Comparison of ENCODE assay signal across 8 mouse cellular contexts in genomic region chr3:137867133-137867436, GRCm38 (mm10). TPM values are rescaled to one million over a fixed set of nuclear protein-coding genes. Genes with fewer than 3 reads are reported as not detected.
DNase-seq lines count a peak whose midpoint lies in the region; ATAC-seq and TF ChIP-seq lines count a peak whose summit lies in the region.

No protein-coding gene starts in this region.

- H3K36me3 ChIP-seq in megakaryocyte, embryonic 14.5 days (replicated peaks; ENCODE audit: low read length) = peaks cover 25% of the 10 kb centered on the region
- peaks cover 4% of the 10 kb centered on the region for H3K36me3 ChIP-seq in embryonic facial prominence, embryonic 13.5 days
- no peaks in the 10 kb centered on the region for H3K36me3 ChIP-seq in intestine, postnatal 0 days (ENCODE audit: control insufficient read depth, insufficient read depth)

- no peaks in the 10 kb centered on the region for H3K27me3 ChIP-seq in megakaryocyte, embryonic 14.5 days (replicated peaks)
- H3K27me3 ChIP-seq in embryonic facial prominence, embryonic 13.5 days = no peaks in the 10 kb centered on the region
- no peaks in the 10 kb centered on the region for H3K27me3 ChIP-seq in intestine, postnatal 0 days (replicated peaks; ENCODE audit: control insufficient read depth, insufficient read depth, low read length)

- WGBS in embryonic facial prominence, embryonic 13.5 days = 0% methylated on average over 2 of the region's 2 CpGs
- WGBS in intestine, postnatal 0 days = 0% methylated on average over 2 of the region's 2 CpGs
- WGBS in olfactory bulb, adult 2 months = 5% methylated on average over 2 of the region's 2 CpGs

- peak overlapping the region; percentile 99 for H3K27ac ChIP-seq in embryonic facial prominence, embryonic 13.5 days
- H3K27ac ChIP-seq in intestine, postnatal 0 days (ENCODE audit: low read depth, low read length) = peak overlapping the region; percentile 98
- H3K27ac ChIP-seq in olfactory bulb, adult 2 months (ENCODE audit: insufficient read depth, low read depth, low read length) = peak overlapping the region; percentile 97

- no peak for TF ChIP-seq POLR2A in olfactory bulb, adult 2 months (IDR thresholded peaks at IDR 0.05; ENCODE audit: insufficient read depth, low read depth, low read length)

- H3K4me1 ChIP-seq in megakaryocyte, embryonic 14.5 days = peaks cover 27% of the 10 kb centered on the region
- peaks cover 26% of the 10 kb centered on the region for H3K4me1 ChIP-seq in embryonic facial prominence, embryonic 13.5 days
- H3K4me1 ChIP-seq in intestine, postnatal 0 days (replicated peaks; ENCODE audit: control insufficient read depth, insufficient read depth, low read length) = no peaks in the 10 kb centered on the region
- H3K4me1 ChIP-seq in olfactory bulb, adult 2 months (ENCODE audit: control insufficient read depth, insufficient read depth, low read length) = 0 out of 2 replicates have a peak, but pooled peaks cover 3% of the 10 kb centered on the region

- no peak for DNase-seq in spleen, adult 12 weeks (ENCODE audit: low spot score)
- no peak for DNase-seq in layer of hippocampus, adult 18-20 months (ENCODE audit: low spot score in 2 of 2)

- no peak for TF ChIP-seq CTCF in intestine, postnatal 0 days (IDR thresholded peaks at IDR 0.05; ENCODE audit: low read depth)
- TF ChIP-seq CTCF in olfactory bulb, adult 2 months (IDR thresholded peaks at IDR 0.05; ENCODE audit: insufficient read depth, low read depth, low read length) = no peak

- no peak for ATAC-seq in megakaryocyte, adult 5-6 weeks (ENCODE audit: poor library complexity, severe bottlenecking)
- no peak for ATAC-seq in embryonic facial prominence, embryonic 13.5 days (ENCODE audit: insufficient number of reproducible peaks, insufficient read depth, low FRiP score, low TSS enrichment, low read depth)
- no peak for ATAC-seq in intestine, postnatal 0 days
- ATAC-seq in frontal cortex, adult (ENCODE audit: low TSS enrichment) = no peak

- peak overlapping the region; percentile 81 for H3K4me2 ChIP-seq in embryonic facial prominence, embryonic 13.5 days
- peak overlapping the region; percentile 78 for H3K4me2 ChIP-seq in intestine, postnatal 0 days (replicated peaks; ENCODE audit: low read depth)

- H3K4me3 ChIP-seq in megakaryocyte, embryonic 14.5 days (replicated peaks) = peak overlapping the region; percentile 97
- H3K4me3 ChIP-seq in embryonic facial prominence, embryonic 13.5 days = peak overlapping the region; percentile 90
- H3K4me3 ChIP-seq in intestine, postnatal 0 days (ENCODE audit: low read depth, low read length) = peak overlapping the region; percentile 61
- peak overlapping the region; percentile 97 for H3K4me3 ChIP-seq in olfactory bulb, adult 2 months (ENCODE audit: insufficient read depth, low read depth, low read length)

- H3K9me3 ChIP-seq in megakaryocyte, embryonic 14.5 days = peaks cover 1% of the 10 kb centered on the region; the same call in 1 of the 2 replicates
- no peaks in the 10 kb centered on the region for H3K9me3 ChIP-seq in embryonic facial prominence, embryonic 13.5 days
- no peaks in the 10 kb centered on the region for H3K9me3 ChIP-seq in intestine, postnatal 0 days (ENCODE audit: control insufficient read depth)

- H3K9ac ChIP-seq in embryonic facial prominence, embryonic 13.5 days = peak overlapping the region; percentile 99
- peak overlapping the region; percentile 95 for H3K9ac ChIP-seq in intestine, postnatal 0 days (ENCODE audit: low read depth, low read length)

RNA-seq across cellular contexts. Expression of gene Dnajb14, which starts 0.4 kb away (rescaled TPM):
- polyA plus RNA-seq in megakaryocyte, embryonic 14.5 days (2012; ENCODE audit: insufficient read depth, low replicate concordance) = 0.76 and 2.5 TPM in 2 replicates
- 32.0 and 33.3 TPM in 2 replicates for total RNA-seq in megakaryocyte, adult 5-6 weeks (2015)
- total RNA-seq in megakaryocyte, adult 5-6 weeks (2017) = 26.9 and 32.6 TPM in 2 replicates
- 9.9 and 10.4 TPM in 2 replicates for polyA plus RNA-seq in embryonic facial prominence, embryonic 13.5 days (2015; fragmentation: Nextera tagmentation; extraction: Ambion mirVana)
- polyA plus RNA-seq in intestine, postnatal 0 days (2015; fragmentation: Nextera tagmentation; extraction: Ambion mirVana) = 10.6 and 11.1 TPM in 2 replicates
- 48.1 TPM in 1 of 2 replicates, not detected in the other for polyA plus RNA-seq in olfactory bulb, adult 2 months (2012; ENCODE audit: insufficient read depth, insufficient read length, low replicate concordance, missing spikeins)
- 10 to 100 TPM; 47.0 to 49.1 TPM for total RNA-seq in layer of hippocampus, adult 18-20 months (2021)

RNA-seq across cellular contexts. Expression of gene H2afz, which starts 2.8 kb away (rescaled TPM):
- polyA plus RNA-seq in megakaryocyte, embryonic 14.5 days (2012; ENCODE audit: insufficient read depth, low replicate concordance) = 1,556 and 2,515 TPM in 2 replicates
- 1,652 and 1,948 TPM in 2 replicates for total RNA-seq in megakaryocyte, adult 5-6 weeks (2015)
- total RNA-seq in megakaryocyte, adult 5-6 weeks (2017) = 1,300 and 1,333 TPM in 2 replicates
- polyA plus RNA-seq in embryonic facial prominence, embryonic 13.5 days (2015; fragmentation: Nextera tagmentation; extraction: Ambion mirVana) = 2,079 and 2,169 TPM in 2 replicates
- polyA plus RNA-seq in intestine, postnatal 0 days (2015; fragmentation: Nextera tagmentation; extraction: Ambion mirVana) = 922 and 974 TPM in 2 replicates
- not detected in 2 replicates for polyA plus RNA-seq in olfactory bulb, adult 2 months (2012; ENCODE audit: insufficient read depth, insufficient read length, low replicate concordance, missing spikeins)
- total RNA-seq in layer of hippocampus, adult 18-20 months (2021) = 100 to 1,000 TPM; 142 to 148 TPM

RNA-seq across cellular contexts. Expression of gene Lamtor3, which starts 51.2 kb away (rescaled TPM):
- 5.9 and 25.2 TPM in 2 replicates for polyA plus RNA-seq in megakaryocyte, embryonic 14.5 days (2012; ENCODE audit: insufficient read depth, low replicate concordance)
- 107 and 129 TPM in 2 replicates for total RNA-seq in megakaryocyte, adult 5-6 weeks (2015)
- 102 and 112 TPM in 2 replicates for total RNA-seq in megakaryocyte, adult 5-6 weeks (2017)
- polyA plus RNA-seq in embryonic facial prominence, embryonic 13.5 days (2015; fragmentation: Nextera tagmentation; extraction: Ambion mirVana) = 112 and 120 TPM in 2 replicates
- polyA plus RNA-seq in intestine, postnatal 0 days (2015; fragmentation: Nextera tagmentation; extraction: Ambion mirVana) = 156 and 160 TPM in 2 replicates
- not detected in 2 replicates for polyA plus RNA-seq in olfactory bulb, adult 2 months (2012; ENCODE audit: insufficient read depth, insufficient read length, low replicate concordance, missing spikeins)
- total RNA-seq in layer of hippocampus, adult 18-20 months (2021) = 10 to 100 TPM; 63.4 to 66.4 TPM
